Mouse (Mus musculus) liver, embryonic 14.5 days (tissue): Measurements from ENCODE around the gene Bnc2.

ENCODE experiments used
- CTCF ChIP-seq: IDR thresholded peaks from 2 replicates; pipeline ENCODE4 v1.5.1; 2016; ENCODE audit warnings: antibody characterized with exemption, low read depth, control low read depth
- EP300 ChIP-seq: IDR thresholded peaks from 2 replicates; pipeline ENCODE4 v1.6.1; 2016; ENCODE audit warnings: antibody characterized with exemption, low read depth

GRCm38 (mm10) chr4:84545204-84545871 lies 129.7 kb downstream of the Bnc2 start:
- TF ChIP-seq CTCF (no peak), EP300 (no peak)
